Mouse (Mus musculus): ENCODE data around the gene Mrap. TPM values are rescaled to one million over a fixed set of nuclear protein-coding genes. Genes with fewer than 3 reads are reported as not detected.
A peak's percentile ranks its signal among the peaks of the same experiment; 100 is the strongest.

The Mrap gene
- total RNA-seq (2015) = not detected in 2 replicates
- total RNA-seq (2017) = not detected in 2 replicates

- no peak for ATAC-seq (ENCODE audit: poor library complexity, severe bottlenecking)
Observed at GRCm38 (mm10) chr16:90738092-90738956, at the start of gene Mrap. Gene Mrap (plus strand): TSS chr16:90738207.

- ATAC-seq (ENCODE audit: poor library complexity, severe bottlenecking) = no peak
Observed at GRCm38 (mm10) chr16:90692704-90693385, 45.2 kb upstream of the Mrap start.

GRCm38 (mm10) chr16:90693625-90694024, 44.4 kb upstream of the Mrap start:
- no peak for ATAC-seq (ENCODE audit: poor library complexity, severe bottlenecking)

- peak; percentile 78 for ATAC-seq (ENCODE audit: poor library complexity, severe bottlenecking)
Observed at GRCm38 (mm10) chr16:90694719-90695118, 43.3 kb upstream of the Mrap start.

GRCm38 (mm10) chr16:90695121-90695520, 42.9 kb upstream of the Mrap start:
- ATAC-seq (ENCODE audit: poor library complexity, severe bottlenecking) = no peak

GRCm38 (mm10) chr16:90696306-90696705, 41.7 kb upstream of the Mrap start:
- no peak for ATAC-seq (ENCODE audit: poor library complexity, severe bottlenecking)

- ATAC-seq (ENCODE audit: poor library complexity, severe bottlenecking) = no peak
Observed at GRCm38 (mm10) chr16:90699390-90699789, 38.6 kb upstream of the Mrap start.

GRCm38 (mm10) chr16:90701541-90701940, 36.5 kb upstream of the Mrap start:
- ATAC-seq (ENCODE audit: poor library complexity, severe bottlenecking) = no peak

GRCm38 (mm10) chr16:90703646-90704045, 34.4 kb upstream of the Mrap start:
- ATAC-seq (ENCODE audit: poor library complexity, severe bottlenecking) = no peak

- no peak for ATAC-seq (ENCODE audit: poor library complexity, severe bottlenecking)
Observed at GRCm38 (mm10) chr16:90704161-90704825, 33.7 kb upstream of the Mrap start.

GRCm38 (mm10) chr16:90706279-90706678, 31.7 kb upstream of the Mrap start:
- no peak for ATAC-seq (ENCODE audit: poor library complexity, severe bottlenecking)

- ATAC-seq (ENCODE audit: poor library complexity, severe bottlenecking) = no peak
Observed at GRCm38 (mm10) chr16:90709711-90710289, 28.2 kb upstream of the Mrap start.

GRCm38 (mm10) chr16:90710313-90710712, 27.7 kb upstream of the Mrap start:
- no peak for ATAC-seq (ENCODE audit: poor library complexity, severe bottlenecking)

- no peak for ATAC-seq (ENCODE audit: poor library complexity, severe bottlenecking)
Observed at GRCm38 (mm10) chr16:90724051-90724450, 14.0 kb upstream of the Mrap start.

GRCm38 (mm10) chr16:90726600-90727227, 11.3 kb upstream of the Mrap start:
- peak; percentile 57 for ATAC-seq (ENCODE audit: poor library complexity, severe bottlenecking)

GRCm38 (mm10) chr16:90727233-90728115, 10.5 kb upstream of the Mrap start, which contains the start of gene Mis18a:
Gene Mis18a (minus strand): TSS chr16:90727404.
- peak; percentile 89 for ATAC-seq (ENCODE audit: poor library complexity, severe bottlenecking)

- no peak for ATAC-seq (ENCODE audit: poor library complexity, severe bottlenecking)
Observed at GRCm38 (mm10) chr16:90735611-90736010, 2.4 kb upstream of the Mrap start.

GRCm38 (mm10) chr16:90736672-90737270, 1.2 kb upstream of the Mrap start:
- no peak for ATAC-seq (ENCODE audit: poor library complexity, severe bottlenecking)

GRCm38 (mm10) chr16:90747143-90747542, 9.1 kb downstream of the Mrap start:
- ATAC-seq (ENCODE audit: poor library complexity, severe bottlenecking) = peak; percentile 50

Data from megakaryocyte, adult 5-6 weeks (primary cell).